Mouse (Mus musculus): ENCODE data around the gene Cntn1.

Gene Cntn1

GRCm38 (mm10) chr15:92050996-92051352 is at the start of gene Cntn1:
Cntn1 (plus strand) TSS chr15:92051165.
- DNase-seq (ENCODE audit: low spot score in 2 of 2): peak; percentile 2 to 23

GRCm38 (mm10) chr15:92001431-92001830 is 49.5 kb upstream of the Cntn1 start:
- no peak for DNase-seq (ENCODE audit: low spot score in 2 of 2)

GRCm38 (mm10) chr15:92012165-92013083 is 38.5 kb upstream of the Cntn1 start:
- no peak for DNase-seq (ENCODE audit: low spot score in 2 of 2)

- DNase-seq (ENCODE audit: low spot score in 2 of 2): no peak
These were observed 16.9 kb upstream of the Cntn1 start for GRCm38 (mm10) chr15:92034111-92034510.

- no peak for DNase-seq (ENCODE audit: low spot score in 2 of 2)
These were observed 8.4 kb upstream of the Cntn1 start for GRCm38 (mm10) chr15:92042538-92042937.

- no peak for DNase-seq (ENCODE audit: low spot score in 2 of 2)
These were observed 4.9 kb upstream of the Cntn1 start for GRCm38 (mm10) chr15:92046042-92046441.

GRCm38 (mm10) chr15:92048031-92048430 is 2.9 kb upstream of the Cntn1 start:
- DNase-seq (ENCODE audit: low spot score in 2 of 2): no peak

- no peak for DNase-seq (ENCODE audit: low spot score in 2 of 2)
These were observed 2.4 kb upstream of the Cntn1 start for GRCm38 (mm10) chr15:92048531-92048930.

GRCm38 (mm10) chr15:92051353-92052132 is 578 bp downstream of the Cntn1 start:
- no peak for DNase-seq (ENCODE audit: low spot score in 2 of 2)

- DNase-seq (ENCODE audit: low spot score in 2 of 2): no peak
These were observed 1.1 kb downstream of the Cntn1 start for GRCm38 (mm10) chr15:92052133-92052463.

- no peak for DNase-seq (ENCODE audit: low spot score in 2 of 2)
These were observed 6.6 kb downstream of the Cntn1 start for GRCm38 (mm10) chr15:92057553-92057952.

- no peak for DNase-seq (ENCODE audit: low spot score in 2 of 2)
These were observed 10.0 kb downstream of the Cntn1 start for GRCm38 (mm10) chr15:92060986-92061385.

GRCm38 (mm10) chr15:92079416-92079815 is 28.5 kb downstream of the Cntn1 start:
- DNase-seq (ENCODE audit: low spot score in 2 of 2): no peak

GRCm38 (mm10) chr15:92085876-92086275 is 34.9 kb downstream of the Cntn1 start:
- DNase-seq (ENCODE audit: low spot score in 2 of 2): no peak

GRCm38 (mm10) chr15:92087691-92088286 is 36.8 kb downstream of the Cntn1 start:
- no peak for DNase-seq (ENCODE audit: low spot score in 2 of 2)

GRCm38 (mm10) chr15:92090787-92091186 is 39.8 kb downstream of the Cntn1 start:
- no peak for DNase-seq (ENCODE audit: low spot score in 2 of 2)

- DNase-seq (ENCODE audit: low spot score in 2 of 2): no peak
These were observed 41.1 kb downstream of the Cntn1 start for GRCm38 (mm10) chr15:92092041-92092440.

GRCm38 (mm10) chr15:92099410-92100174 is 48.6 kb downstream of the Cntn1 start:
- DNase-seq (ENCODE audit: low spot score in 2 of 2): no peak

GRCm38 (mm10) chr15:92101956-92102355 is 51.0 kb downstream of the Cntn1 start:
- DNase-seq (ENCODE audit: low spot score in 2 of 2): no peak

- no peak for DNase-seq (ENCODE audit: low spot score in 2 of 2)
These were observed 61.5 kb downstream of the Cntn1 start for GRCm38 (mm10) chr15:92112455-92112854.

- DNase-seq (ENCODE audit: low spot score in 2 of 2): no peak
These were observed 82.0 kb downstream of the Cntn1 start for GRCm38 (mm10) chr15:92132936-92133335.

GRCm38 (mm10) chr15:92134254-92134653 is 83.3 kb downstream of the Cntn1 start:
- DNase-seq (ENCODE audit: low spot score in 2 of 2): no peak

All from urinary bladder, adult 18-20 months (tissue).